Mouse (Mus musculus): ENCODE measurements at regions not wholly inside any gene's neighbourhood (a gene's known extent, or its start where the extent isn't known, plus 50 kb on each side); places are given as distances from the start of the nearest gene placed in this dataset.
"Not testable (repeated sequence)": the region's sequence is repeated elsewhere in the genome, so short reads cannot be mapped to it uniquely, and the experiment has no call there.

GRCm38 (mm10) chr2:16892381-16892780 lies 536.3 kb downstream of the Plxdc2 start:
- not testable (repeated sequence) for H3K36me3 ChIP-seq (ENCODE audit: control insufficient read depth, insufficient read depth, low read length); H3K9me3 ChIP-seq (replicated peaks; ENCODE audit: control insufficient read depth, low read length, poor library complexity, severe bottlenecking); H3K4me2 ChIP-seq (ENCODE audit: low read length); H3K27ac ChIP-seq (ENCODE audit: low read length); H3K9ac ChIP-seq (ENCODE audit: low read depth, low read length); H3K4me3 ChIP-seq (ENCODE audit: low read depth, low read length); ATAC-seq; H3K27me3 ChIP-seq (ENCODE audit: control insufficient read depth, insufficient read depth, low read depth, low read length); H3K4me1 ChIP-seq (ENCODE audit: control insufficient read depth, insufficient read depth, low read length)
- WGBS: 84% methylated on average over 6 of the region's 6 CpGs

GRCm38 (mm10) chr2:16909246-16910038 lies 553.3 kb downstream of the Plxdc2 start:
- Histone ChIP-seq H3K4me2 (ENCODE audit: low read length) (no peak overlapping the region), H3K36me3 (ENCODE audit: control insufficient read depth, insufficient read depth, low read length) (no peaks in the 10 kb centered on the region), H3K27ac (ENCODE audit: low read length) (no peak overlapping the region), H3K4me1 (ENCODE audit: control insufficient read depth, insufficient read depth, low read length) (no peaks in the 10 kb centered on the region), H3K4me3 (ENCODE audit: low read depth, low read length) (no peak overlapping the region), H3K27me3 (ENCODE audit: control insufficient read depth, insufficient read depth, low read depth, low read length) (no peaks in the 10 kb centered on the region), H3K9ac (ENCODE audit: low read depth, low read length) (no peak overlapping the region), H3K9me3 (replicated peaks; ENCODE audit: control insufficient read depth, low read length, poor library complexity, severe bottlenecking) (no peaks in the 10 kb centered on the region)
- WGBS: 72% methylated on average over 1 of the region's 1 CpGs
- no peak for ATAC-seq

DNA sequence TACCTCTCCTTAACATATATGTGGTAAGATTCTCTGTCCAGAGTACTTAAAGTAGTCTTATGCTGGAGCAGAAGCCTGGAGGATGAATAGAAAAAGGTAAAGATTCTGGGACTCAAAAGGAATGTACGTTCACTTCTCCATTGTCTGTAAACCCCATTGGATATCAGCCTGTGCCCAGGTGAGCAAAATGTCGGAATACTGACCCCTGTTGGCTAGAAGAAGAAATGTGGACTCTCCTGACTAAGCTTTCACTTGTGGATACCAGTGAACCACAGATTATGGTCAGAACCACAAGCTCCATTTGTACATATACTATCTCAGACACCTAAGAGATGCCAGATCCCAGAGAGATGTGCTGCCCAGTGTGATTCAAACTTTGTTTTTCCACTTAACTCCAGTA lies 558.5 kb downstream of the Plxdc2 start:
- Histone ChIP-seq H3K9me3 (replicated peaks; ENCODE audit: control insufficient read depth, low read length, poor library complexity, severe bottlenecking) (no peaks in the 10 kb centered on the region), H3K4me2 (ENCODE audit: low read length) (no peak overlapping the region), H3K9ac (ENCODE audit: low read depth, low read length) (no peak overlapping the region), H3K4me1 (ENCODE audit: control insufficient read depth, insufficient read depth, low read length) (no peaks in the 10 kb centered on the region), H3K36me3 (ENCODE audit: control insufficient read depth, insufficient read depth, low read length) (no peaks in the 10 kb centered on the region), H3K27ac (ENCODE audit: low read length) (no peak overlapping the region), H3K27me3 (ENCODE audit: control insufficient read depth, insufficient read depth, low read depth, low read length) (no peaks in the 10 kb centered on the region), H3K4me3 (ENCODE audit: low read depth, low read length) (no peak overlapping the region)
- no peak for ATAC-seq
- WGBS: 26% methylated on average over 2 of the region's 2 CpGs

- Histone ChIP-seq H3K27ac (ENCODE audit: low read length) (no peak overlapping the region), H3K9me3 (replicated peaks; ENCODE audit: control insufficient read depth, low read length, poor library complexity, severe bottlenecking) (no peaks in the 10 kb centered on the region), H3K27me3 (ENCODE audit: control insufficient read depth, insufficient read depth, low read depth, low read length) (no peaks in the 10 kb centered on the region), H3K4me1 (ENCODE audit: control insufficient read depth, insufficient read depth, low read length) (no peaks in the 10 kb centered on the region), H3K36me3 (ENCODE audit: control insufficient read depth, insufficient read depth, low read length) (no peaks in the 10 kb centered on the region), H3K4me3 (ENCODE audit: low read depth, low read length) (no peak overlapping the region), H3K9ac (ENCODE audit: low read depth, low read length) (no peak overlapping the region), H3K4me2 (ENCODE audit: low read length) (no peak overlapping the region)
- ATAC-seq: no peak
- WGBS: 81% methylated on average over 3 of the region's 3 CpGs
Measured at GRCm38 (mm10) chr2:16929974-16930373, 573.9 kb downstream of the Plxdc2 start.

DNA sequence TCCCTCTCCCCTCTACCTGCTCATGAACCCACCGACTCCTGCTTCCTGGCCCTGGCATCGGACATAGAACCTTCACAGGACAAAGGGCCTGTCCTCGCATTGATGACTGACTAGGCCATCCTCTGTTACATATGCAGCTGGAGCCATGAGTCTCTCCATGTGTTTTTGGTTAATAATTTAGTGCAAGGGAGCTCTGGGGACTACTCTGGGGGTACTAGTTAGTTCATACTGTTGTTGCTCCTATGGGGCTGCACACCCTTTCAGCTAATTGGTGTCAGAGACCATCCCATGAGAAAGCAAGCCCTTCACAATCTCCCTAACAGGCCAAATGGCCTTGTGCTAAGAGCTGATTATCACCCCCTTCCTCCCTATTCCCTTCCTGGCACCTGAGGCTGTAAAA lies 603.3 kb downstream of the Plxdc2 start:
- Histone ChIP-seq H3K4me1 (ENCODE audit: control insufficient read depth, insufficient read depth, low read length) (no peaks in the 10 kb centered on the region), H3K4me3 (ENCODE audit: low read depth, low read length) (no peak overlapping the region), H3K27ac (ENCODE audit: low read length) (no peak overlapping the region), H3K9ac (ENCODE audit: low read depth, low read length) (no peak overlapping the region), H3K4me2 (ENCODE audit: low read length) (no peak overlapping the region), H3K9me3 (replicated peaks; ENCODE audit: control insufficient read depth, low read length, poor library complexity, severe bottlenecking) (no peaks in the 10 kb centered on the region), H3K36me3 (ENCODE audit: control insufficient read depth, insufficient read depth, low read length) (no peaks in the 10 kb centered on the region), H3K27me3 (ENCODE audit: control insufficient read depth, insufficient read depth, low read depth, low read length) (no peaks in the 10 kb centered on the region)
- no peak for ATAC-seq
- 97% methylated on average over 3 of the region's 3 CpGs for WGBS

DNA sequence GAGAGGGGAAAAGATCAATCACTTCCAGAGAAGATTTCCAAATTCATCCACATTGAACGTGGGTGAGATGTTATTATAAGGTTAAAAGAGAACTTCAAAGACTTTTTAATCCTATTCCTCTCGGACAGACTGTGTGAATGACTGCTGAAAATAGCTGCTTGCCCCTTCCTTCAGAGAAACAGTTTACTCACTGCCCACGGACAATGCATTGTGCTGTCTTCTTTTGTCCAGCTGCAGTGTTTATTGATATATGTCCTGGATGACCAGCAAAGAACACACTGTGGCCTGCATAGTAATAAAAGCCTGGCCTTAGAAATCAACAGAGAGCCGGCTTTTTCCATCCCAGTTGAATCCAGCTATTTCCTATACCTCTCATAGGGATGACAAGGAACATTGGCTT lies 621.3 kb downstream of the Plxdc2 start:
- WGBS: 2% methylated on average over 4 of the region's 4 CpGs
- Histone ChIP-seq H3K9me3 (replicated peaks; ENCODE audit: control insufficient read depth, low read length, poor library complexity, severe bottlenecking) (no peaks in the 10 kb centered on the region), H3K9ac (ENCODE audit: low read depth, low read length) (no peak overlapping the region), H3K27ac (ENCODE audit: low read length) (no peak overlapping the region), H3K4me3 (ENCODE audit: low read depth, low read length) (no peak overlapping the region), H3K4me1 (ENCODE audit: control insufficient read depth, insufficient read depth, low read length) (no peaks in the 10 kb centered on the region), H3K27me3 (ENCODE audit: control insufficient read depth, insufficient read depth, low read depth, low read length) (no peaks in the 10 kb centered on the region), H3K4me2 (ENCODE audit: low read length) (no peak overlapping the region), H3K36me3 (ENCODE audit: control insufficient read depth, insufficient read depth, low read length) (no peaks in the 10 kb centered on the region)
- ATAC-seq: 0 out of 2 replicates have a peak, but pooled peaks have one; percentile 14

DNA sequence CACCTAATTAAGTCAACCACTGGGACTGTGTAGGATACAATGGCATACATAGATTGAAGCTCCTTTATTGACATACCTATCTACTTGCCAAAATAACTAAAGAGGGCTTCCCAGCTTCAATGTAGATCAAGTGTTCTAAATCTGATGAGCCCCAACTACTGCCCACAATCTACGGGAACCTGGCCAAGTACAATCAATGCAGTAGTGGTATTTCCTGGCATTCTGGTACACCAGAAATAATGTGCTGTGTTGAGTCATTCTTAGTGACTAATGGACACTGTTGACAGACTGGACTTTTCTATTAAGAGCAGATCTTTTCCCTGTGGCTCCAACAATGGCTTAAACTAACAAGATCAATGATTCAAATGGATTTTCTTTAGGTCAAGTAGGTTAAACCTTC lies 626.7 kb downstream of the Plxdc2 start:
- 78% methylated on average over 1 of the region's 1 CpGs for WGBS
- ATAC-seq: no peak
- Histone ChIP-seq H3K4me3 (ENCODE audit: low read depth, low read length) (no peak overlapping the region), H3K4me2 (ENCODE audit: low read length) (no peak overlapping the region), H3K27ac (ENCODE audit: low read length) (no peak overlapping the region), H3K36me3 (ENCODE audit: control insufficient read depth, insufficient read depth, low read length) (no peaks in the 10 kb centered on the region), H3K9ac (ENCODE audit: low read depth, low read length) (no peak overlapping the region), H3K4me1 (ENCODE audit: control insufficient read depth, insufficient read depth, low read length) (no peaks in the 10 kb centered on the region), H3K9me3 (replicated peaks; ENCODE audit: control insufficient read depth, low read length, poor library complexity, severe bottlenecking) (no peaks in the 10 kb centered on the region), H3K27me3 (ENCODE audit: control insufficient read depth, insufficient read depth, low read depth, low read length) (no peaks in the 10 kb centered on the region)

DNA sequence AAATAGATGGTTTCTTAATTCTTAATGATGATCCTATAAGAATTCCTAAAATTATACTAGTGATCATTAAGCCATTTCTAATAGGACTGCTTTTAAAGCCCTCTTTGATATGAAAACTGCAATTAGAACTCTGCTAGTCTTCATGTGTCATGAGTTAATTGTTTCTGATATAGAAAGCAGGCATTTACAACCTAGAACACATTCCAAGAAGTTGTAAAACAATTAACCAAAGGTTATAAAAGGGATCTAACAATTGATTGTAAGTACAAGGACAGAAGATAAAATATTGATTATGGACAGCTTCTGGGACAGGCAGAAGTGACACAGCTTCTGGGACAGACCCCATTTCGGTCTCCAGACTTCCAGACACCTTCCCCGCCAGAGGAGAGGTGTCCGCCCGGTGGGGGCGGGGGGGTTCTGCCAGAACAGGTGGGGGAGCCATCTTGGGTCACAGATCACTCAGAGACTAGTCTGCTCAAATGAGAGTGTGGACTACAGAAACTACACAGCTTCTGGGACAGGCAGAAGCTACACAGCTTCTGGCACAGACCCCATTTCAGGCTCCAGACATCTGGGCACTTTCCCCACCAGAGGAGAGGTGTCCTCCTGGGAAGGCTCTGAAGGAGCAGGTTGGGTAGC lies 627.6 kb downstream of the Plxdc2 start:
- Histone ChIP-seq H3K4me1 (ENCODE audit: control insufficient read depth, insufficient read depth, low read length) (no peaks in the 10 kb centered on the region), H3K4me2 (ENCODE audit: low read length) (no peak overlapping the region), H3K27me3 (ENCODE audit: control insufficient read depth, insufficient read depth, low read depth, low read length) (no peaks in the 10 kb centered on the region), H3K9ac (ENCODE audit: low read depth, low read length) (no peak overlapping the region), H3K9me3 (replicated peaks; ENCODE audit: control insufficient read depth, low read length, poor library complexity, severe bottlenecking) (no peaks in the 10 kb centered on the region), H3K27ac (ENCODE audit: low read length) (no peak overlapping the region), H3K36me3 (ENCODE audit: control insufficient read depth, insufficient read depth, low read length) (no peaks in the 10 kb centered on the region), H3K4me3 (ENCODE audit: low read depth, low read length) (no peak overlapping the region)
- no peak for ATAC-seq
- WGBS: 87% methylated on average over 5 of the region's 5 CpGs

All from midbrain, embryonic 16.5 days (tissue).